Mouse (Mus musculus): ENCODE results near the gene Nfatc3. TPM values are rescaled to one million over a fixed set of nuclear protein-coding genes. Genes with fewer than 3 reads are reported as not detected.
A peak's percentile ranks its signal among the peaks of the same experiment; 100 is the strongest.

Nfatc3 gene
- polyA plus RNA-seq, 1 experiment from 2014 or later, result 5.0 TPM

GRCm38 (mm10) chr8:106129997-106130396 lies 71.4 kb downstream of the Nfatc3 start:
- no peak for ATAC-seq
- Histone ChIP-seq H3K4me1 (peaks cover 21% of the 10 kb centered on the region), H3K36me3 (peaks cover 69% of the 10 kb centered on the region), H3K9ac (no peak overlapping the region), H3K9me3 (replicated peaks) (no peaks in the 10 kb centered on the region), H3K4me3 (no peak overlapping the region), H3K27ac (no peak overlapping the region), H3K27me3 (replicated peaks) (peaks cover 22% of the 10 kb centered on the region), H3K4me2 (no peak overlapping the region)
- WGBS (ENCODE audit: insufficient replicate concordance), result 72% methylated on average over 2 of the region's 2 CpGs

- Histone ChIP-seq H3K4me2 (no peak overlapping the region), H3K27me3 (replicated peaks) (peaks cover 27% of the 10 kb centered on the region), H3K36me3 (peaks cover 69% of the 10 kb centered on the region), H3K9me3 (replicated peaks) (no peaks in the 10 kb centered on the region), H3K4me1 (peaks cover 21% of the 10 kb centered on the region), H3K27ac (no peak overlapping the region), H3K4me3 (no peak overlapping the region), H3K9ac (no peak overlapping the region)
- ATAC-seq, result no peak
- WGBS (ENCODE audit: insufficient replicate concordance), result 71% methylated on average over 2 of the region's 2 CpGs
Observed at GRCm38 (mm10) chr8:106130505-106130904, 71.9 kb downstream of the Nfatc3 start.

- no peak overlapping the region for H3K4me2 ChIP-seq
- peaks cover 27% of the 10 kb centered on the region for H3K4me1 ChIP-seq
- H3K27me3 ChIP-seq (replicated peaks), result peaks cover 33% of the 10 kb centered on the region
- H3K36me3 ChIP-seq, result peaks cover 69% of the 10 kb centered on the region
- no peak overlapping the region for H3K9ac ChIP-seq
- no peak for ATAC-seq
- 79% methylated on average over 4 of the region's 4 CpGs for WGBS (ENCODE audit: insufficient replicate concordance)
- H3K27ac ChIP-seq, result no peak overlapping the region
- no peak overlapping the region for H3K4me3 ChIP-seq
- no peaks in the 10 kb centered on the region for H3K9me3 ChIP-seq (replicated peaks)
Observed at GRCm38 (mm10) chr8:106131021-106131420, 72.4 kb downstream of the Nfatc3 start.

GRCm38 (mm10) chr8:106131488-106132222 lies 73.0 kb downstream of the Nfatc3 start:
- H3K9me3 ChIP-seq (replicated peaks), result no peaks in the 10 kb centered on the region
- ATAC-seq, result peak; percentile 27; the same call in 1 of the 2 replicates
- peaks cover 39% of the 10 kb centered on the region for H3K27me3 ChIP-seq (replicated peaks)
- no peak overlapping the region for H3K4me3 ChIP-seq
- no peak overlapping the region for H3K9ac ChIP-seq
- no peak overlapping the region for H3K27ac ChIP-seq
- H3K4me1 ChIP-seq, result peaks cover 33% of the 10 kb centered on the region
- WGBS (ENCODE audit: insufficient replicate concordance), result 46% methylated on average over 7 of the region's 7 CpGs
- peaks cover 65% of the 10 kb centered on the region for H3K36me3 ChIP-seq
- H3K4me2 ChIP-seq, result no peak overlapping the region

- peaks cover 46% of the 10 kb centered on the region for H3K27me3 ChIP-seq (replicated peaks)
- H3K27ac ChIP-seq, result no peak overlapping the region
- no peaks in the 10 kb centered on the region for H3K9me3 ChIP-seq (replicated peaks)
- no peak overlapping the region for H3K4me2 ChIP-seq
- H3K4me3 ChIP-seq, result no peak overlapping the region
- peaks cover 58% of the 10 kb centered on the region for H3K36me3 ChIP-seq
- WGBS (ENCODE audit: insufficient replicate concordance), result 86% methylated on average over 11 of the region's 11 CpGs
- no peak overlapping the region for H3K9ac ChIP-seq
- peaks cover 40% of the 10 kb centered on the region for H3K4me1 ChIP-seq
- no peak for ATAC-seq
Observed at GRCm38 (mm10) chr8:106132356-106132755, 73.7 kb downstream of the Nfatc3 start.

GRCm38 (mm10) chr8:106133526-106133925 lies 74.9 kb downstream of the Nfatc3 start:
- Histone ChIP-seq H3K4me2 (no peak overlapping the region), H3K36me3 (peaks cover 47% of the 10 kb centered on the region)
- 66% methylated on average over 13 of the region's 13 CpGs for whole genome bisulfite sequencing (ENCODE audit: insufficient replicate concordance)

GRCm38 (mm10) chr8:106133946-106134345 lies 75.3 kb downstream of the Nfatc3 start:
- H3K9ac ChIP-seq, result no peak overlapping the region
- ATAC-seq, result no peak
- WGBS (ENCODE audit: insufficient replicate concordance), result 62% methylated on average over 6 of the region's 6 CpGs
- H3K27me3 ChIP-seq (replicated peaks), result peaks cover 62% of the 10 kb centered on the region
- H3K36me3 ChIP-seq, result peaks cover 43% of the 10 kb centered on the region
- no peak overlapping the region for H3K27ac ChIP-seq
- peaks cover 54% of the 10 kb centered on the region for H3K4me1 ChIP-seq
- H3K9me3 ChIP-seq (replicated peaks), result no peaks in the 10 kb centered on the region
- H3K4me3 ChIP-seq, result no peak overlapping the region
- no peak overlapping the region for H3K4me2 ChIP-seq

More at GRCm38 (mm10) chr8:106133526-106133925, 74.9 kb downstream of the Nfatc3 start:
- H3K4me1 ChIP-seq, result peaks cover 51% of the 10 kb centered on the region
- H3K27ac ChIP-seq, result no peak overlapping the region
- H3K4me3 ChIP-seq, result no peak overlapping the region
- H3K27me3 ChIP-seq (replicated peaks), result peaks cover 58% of the 10 kb centered on the region
- no peak for ATAC-seq
- H3K9ac ChIP-seq, result no peak overlapping the region
- no peaks in the 10 kb centered on the region for H3K9me3 ChIP-seq (replicated peaks)

- H3K4me3 ChIP-seq, result peak overlapping the region; percentile 54
- peak; percentile 30 for ATAC-seq
- no peak overlapping the region for H3K9ac ChIP-seq
- H3K27me3 ChIP-seq (replicated peaks), result peaks cover 72% of the 10 kb centered on the region
- peaks cover 34% of the 10 kb centered on the region for H3K36me3 ChIP-seq
- H3K4me1 ChIP-seq, result peaks cover 54% of the 10 kb centered on the region
- H3K27ac ChIP-seq, result peak overlapping the region; percentile 45; the same call in 1 of the 2 replicates
- 28% methylated on average over 14 of the region's 14 CpGs for WGBS (ENCODE audit: insufficient replicate concordance)
- no peaks in the 10 kb centered on the region for H3K9me3 ChIP-seq (replicated peaks)
- H3K4me2 ChIP-seq, result peak overlapping the region; percentile 66
Observed at GRCm38 (mm10) chr8:106134751-106135571, 76.3 kb downstream of the Nfatc3 start.

- ATAC-seq, result no peak
- Histone ChIP-seq H3K9ac (peak overlapping the region; percentile 59), H3K36me3 (peaks cover 27% of the 10 kb centered on the region), H3K9me3 (replicated peaks) (no peaks in the 10 kb centered on the region), H3K4me1 (peaks cover 54% of the 10 kb centered on the region), H3K27ac (peak overlapping the region; percentile 50), H3K27me3 (replicated peaks) (peaks cover 78% of the 10 kb centered on the region), H3K4me3 (peak overlapping the region; percentile 54), H3K4me2 (peak overlapping the region; percentile 66)
- 5% methylated on average over 19 of the region's 19 CpGs for WGBS (ENCODE audit: insufficient replicate concordance)
Observed at GRCm38 (mm10) chr8:106135672-106136071, 77.0 kb downstream of the Nfatc3 start.

- Histone ChIP-seq H3K36me3 (peaks cover 20% of the 10 kb centered on the region), H3K9ac (peak within 1 kb of the TSS; percentile 59), H3K4me1 (peaks cover 54% of the 10 kb centered on the region), H3K27me3 (replicated peaks) (peaks cover 78% of the 10 kb centered on the region), H3K4me2 (peak within 1 kb of the TSS; percentile 66), H3K4me3 (peak within 1 kb of the TSS; percentile 54), H3K27ac (peak within 1 kb of the TSS; percentile 50), H3K9me3 (replicated peaks) (no peaks in the 10 kb centered on the region)
- WGBS (ENCODE audit: insufficient replicate concordance), result 1% methylated on average over 86 of the region's 86 CpGs
- ATAC-seq, result peak; percentile 63
Observed at GRCm38 (mm10) chr8:106136156-106137130, 77.8 kb downstream of the Nfatc3 start, which contains the start of gene Esrp2. Gene Esrp2, minus strand, starts transcription at chr8:106136974.

- WGBS (ENCODE audit: insufficient replicate concordance), result 8% methylated on average over 22 of the region's 22 CpGs
- no peak for ATAC-seq
- peak overlapping the region; percentile 2; the same call in 1 of the 2 replicates for H3K27ac ChIP-seq
Observed at GRCm38 (mm10) chr8:106137218-106137905, 78.7 kb downstream of the Nfatc3 start.

More at GRCm38 (mm10) chr8:106137218-106137905, 78.7 kb downstream of the Nfatc3 start:
- peak overlapping the region; percentile 54 for H3K4me3 ChIP-seq
- H3K4me1 ChIP-seq, result peaks cover 44% of the 10 kb centered on the region
- peak overlapping the region; percentile 53 for H3K9ac ChIP-seq
- H3K9me3 ChIP-seq (replicated peaks), result no peaks in the 10 kb centered on the region
- H3K36me3 ChIP-seq, result peaks cover 10% of the 10 kb centered on the region
- H3K4me2 ChIP-seq, result peak overlapping the region; percentile 66
- H3K27me3 ChIP-seq (replicated peaks), result peaks cover 78% of the 10 kb centered on the region

Measured in liver, embryonic 12.5 days (tissue).